Mouse (Mus musculus): ENCODE results near the gene Trim62. TPM values are rescaled to one million over a fixed set of nuclear protein-coding genes. Genes with fewer than 3 reads are reported as not detected.

The Trim62 gene
- polyA plus RNA-seq, 1 experiment from 2014 or later: 23.4 TPM

DNA sequence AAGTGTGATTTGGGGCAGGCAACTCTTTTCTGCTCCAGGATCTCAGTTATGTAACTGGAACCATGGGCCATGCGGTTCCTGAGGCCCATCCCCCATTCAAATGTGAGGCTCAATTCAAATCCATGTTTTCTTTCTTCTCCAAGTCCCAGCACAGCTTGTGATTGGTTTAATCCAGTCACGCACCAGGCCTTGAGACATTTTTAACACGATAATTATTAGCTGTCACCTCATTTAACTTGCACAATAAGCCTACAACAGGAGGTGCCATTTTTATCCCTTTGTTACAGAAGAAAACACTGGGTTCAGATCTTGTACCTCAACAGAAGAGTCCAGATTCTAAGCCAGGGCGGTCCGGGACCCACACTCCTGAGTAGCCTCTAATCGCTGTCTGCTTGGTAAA lies 34.4 kb downstream of the Trim62 start:
- H3K27me3 ChIP-seq: peaks cover 8% of the 10 kb centered on the region
- H3K36me3 ChIP-seq: no peaks in the 10 kb centered on the region
- no peak overlapping the region for H3K27ac ChIP-seq (replicated peaks)
- H3K9me3 ChIP-seq: no peaks in the 10 kb centered on the region
- no peak for ATAC-seq (ENCODE audit: low read depth)
- no peak overlapping the region for H3K9ac ChIP-seq
- WGBS: 81% methylated on average over 6 of the region's 6 CpGs
- no peak overlapping the region for H3K4me3 ChIP-seq
- no peak overlapping the region for H3K4me2 ChIP-seq
- H3K4me1 ChIP-seq (replicated peaks): peaks cover 16% of the 10 kb centered on the region

DNA sequence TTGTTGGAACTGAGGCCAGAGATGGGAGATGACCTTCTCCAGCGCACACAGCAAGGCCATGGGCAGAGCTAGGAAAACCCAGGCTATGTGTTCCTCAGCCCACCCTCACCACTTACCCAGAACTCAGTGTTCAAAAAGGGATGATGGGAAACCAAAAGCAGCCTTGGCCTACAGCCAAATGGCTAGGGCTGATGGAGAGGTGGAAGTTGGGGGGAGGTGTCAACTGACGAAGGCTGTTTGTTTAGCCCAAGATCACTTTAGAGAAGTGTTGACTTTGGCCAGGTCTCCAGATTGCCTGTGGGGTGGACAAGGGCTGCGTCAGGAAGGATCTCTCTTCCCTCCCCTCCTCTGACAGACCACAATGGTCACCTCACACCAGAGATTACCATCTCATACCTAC lies 34.8 kb downstream of the Trim62 start:
- no peak for ATAC-seq (ENCODE audit: low read depth)
- Histone ChIP-seq H3K9ac (no peak overlapping the region), H3K27me3 (peaks cover 13% of the 10 kb centered on the region), H3K9me3 (no peaks in the 10 kb centered on the region), H3K36me3 (no peaks in the 10 kb centered on the region), H3K4me2 (no peak overlapping the region), H3K4me1 (replicated peaks) (peaks cover 14% of the 10 kb centered on the region), H3K27ac (replicated peaks) (no peak overlapping the region), H3K4me3 (no peak overlapping the region)
- WGBS: 66% methylated on average over 3 of the region's 3 CpGs

DNA sequence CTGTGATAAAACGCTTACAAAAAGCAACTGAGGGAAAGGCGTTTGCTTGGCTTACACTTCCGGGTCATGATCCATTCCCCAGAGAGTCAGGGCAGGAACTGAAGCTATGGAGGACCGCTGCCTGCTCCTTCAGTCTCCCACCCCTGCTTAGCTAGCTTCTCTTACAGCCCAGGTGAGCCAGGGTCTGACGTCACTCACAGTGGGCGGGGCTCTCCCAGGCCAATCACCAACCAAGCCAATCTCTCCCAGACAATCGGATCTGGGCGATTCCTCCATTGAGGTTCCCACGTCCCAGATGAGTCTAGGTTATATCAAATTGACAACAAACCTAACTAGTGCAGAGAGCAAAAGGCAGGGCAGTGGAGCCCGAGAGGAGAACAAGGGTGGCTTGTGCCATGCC lies 35.7 kb downstream of the Trim62 start:
- Histone ChIP-seq H3K9ac (no peak overlapping the region), H3K27ac (replicated peaks) (no peak overlapping the region), H3K4me1 (replicated peaks) (peaks cover 9% of the 10 kb centered on the region), H3K9me3 (no peaks in the 10 kb centered on the region), H3K4me2 (no peak overlapping the region), H3K36me3 (no peaks in the 10 kb centered on the region), H3K27me3 (peaks cover 19% of the 10 kb centered on the region), H3K4me3 (no peak overlapping the region)
- 24% methylated on average over 10 of the region's 10 CpGs for WGBS
- no peak for ATAC-seq (ENCODE audit: low read depth)

DNA sequence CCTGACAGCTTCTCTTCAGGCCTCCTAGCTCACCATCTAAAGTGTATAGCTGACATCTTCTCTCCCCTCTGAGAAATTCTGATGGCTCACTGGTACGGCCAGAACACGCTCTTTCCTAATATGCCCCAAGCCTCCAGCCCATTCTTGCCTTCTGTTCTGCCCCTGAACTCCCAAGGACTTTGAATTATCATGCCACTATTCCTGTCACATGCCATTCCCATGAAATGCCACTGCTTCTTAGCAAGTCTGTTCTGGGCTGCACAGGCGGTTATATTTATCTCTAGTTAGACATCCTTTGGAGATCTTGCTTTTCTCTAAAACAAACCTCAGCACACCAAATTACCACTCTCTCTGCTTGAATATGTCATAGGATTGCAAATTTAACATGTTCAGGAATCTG lies 40.2 kb downstream of the Trim62 start:
- Histone ChIP-seq H3K4me1 (replicated peaks) (peaks cover 11% of the 10 kb centered on the region; the same call in 1 of the 2 replicates), H3K9ac (no peak overlapping the region), H3K9me3 (no peaks in the 10 kb centered on the region), H3K36me3 (no peaks in the 10 kb centered on the region), H3K4me3 (no peak overlapping the region), H3K27me3 (peaks cover 11% of the 10 kb centered on the region; the same call in 1 of the 2 replicates), H3K27ac (replicated peaks) (no peak overlapping the region), H3K4me2 (no peak overlapping the region)
- 92% methylated on average over 3 of the region's 3 CpGs for WGBS
- ATAC-seq (ENCODE audit: low read depth): no peak

DNA sequence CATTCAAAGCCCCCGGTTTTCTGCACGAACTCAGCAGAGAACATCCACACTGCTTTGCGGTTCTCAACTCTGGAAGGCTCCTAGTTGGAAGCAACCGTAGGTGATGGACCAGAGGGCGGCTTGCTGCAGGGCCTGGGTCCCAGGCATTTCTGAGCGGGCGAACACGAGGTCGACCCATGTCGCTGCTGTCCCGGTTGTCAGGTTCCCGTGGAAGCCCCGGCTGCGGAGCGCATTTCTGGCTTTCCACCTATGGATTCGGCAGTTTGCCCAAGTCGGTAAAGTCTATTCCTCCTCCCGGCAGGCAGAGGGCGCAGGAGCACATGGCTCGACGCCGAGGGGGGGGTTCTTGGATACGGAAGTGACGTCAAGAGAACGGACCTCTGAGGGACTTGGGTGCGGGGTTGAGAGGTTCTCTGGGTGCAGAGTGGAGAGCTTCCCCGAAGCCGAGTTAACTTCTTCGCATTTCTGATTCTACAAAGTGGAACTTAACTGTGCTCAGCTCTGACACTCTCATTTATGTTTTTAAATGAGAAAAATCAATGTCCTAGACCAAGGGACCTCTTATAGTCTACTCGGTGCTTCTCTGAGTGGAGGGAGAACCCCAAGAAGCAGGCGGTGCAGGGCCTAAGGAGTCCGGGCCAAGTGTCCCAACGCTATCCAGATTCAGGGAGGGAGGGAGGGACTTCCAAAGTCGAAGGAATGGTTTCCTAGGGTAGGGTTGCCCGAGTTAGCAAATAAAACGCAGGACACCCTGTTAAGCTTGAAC lies 41.6 kb downstream of the Trim62 start:
- Histone ChIP-seq H3K4me2 (peak overlapping the region; percentile 68), H3K4me1 (replicated peaks) (peaks cover 8% of the 10 kb centered on the region; the same call in 1 of the 2 replicates), H3K27me3 (peaks cover 11% of the 10 kb centered on the region; the same call in 1 of the 2 replicates), H3K4me3 (peak overlapping the region; percentile 41), H3K9me3 (no peaks in the 10 kb centered on the region), H3K9ac (peak overlapping the region; percentile 67), H3K36me3 (no peaks in the 10 kb centered on the region), H3K27ac (replicated peaks) (peak overlapping the region; percentile 64)
- peak; percentile 91 for ATAC-seq (ENCODE audit: low read depth)
- WGBS: 14% methylated on average over 36 of the region's 36 CpGs

DNA sequence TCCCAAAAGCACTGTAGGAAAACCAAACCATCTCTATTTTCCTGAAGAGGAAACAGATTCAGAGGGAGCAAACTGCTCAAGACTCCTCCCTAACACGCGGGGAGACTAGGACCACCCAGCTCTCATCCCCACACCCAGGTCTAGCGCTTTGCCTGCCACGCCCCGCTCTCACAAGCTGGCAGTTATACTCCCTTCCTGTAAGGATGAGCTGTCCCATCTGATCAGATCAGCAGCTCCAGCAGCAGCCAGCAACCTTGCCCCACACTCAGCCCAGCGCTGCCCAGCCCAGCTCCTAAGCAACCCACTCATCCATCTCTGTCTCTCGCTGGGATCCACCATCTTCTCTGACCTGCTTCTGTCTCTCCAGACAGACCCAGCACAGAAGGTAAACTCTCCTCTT lies 49.4 kb downstream of the Trim62 start:
- no peaks in the 10 kb centered on the region for H3K27me3 ChIP-seq
- no peaks in the 10 kb centered on the region for H3K36me3 ChIP-seq
- no peak overlapping the region for H3K4me2 ChIP-seq
- H3K9ac ChIP-seq: no peak overlapping the region
- no peaks in the 10 kb centered on the region for H3K9me3 ChIP-seq
- WGBS: 69% methylated on average over 7 of the region's 7 CpGs
- no peaks in the 10 kb centered on the region for H3K4me1 ChIP-seq (replicated peaks)
- H3K4me3 ChIP-seq: no peak overlapping the region
- H3K27ac ChIP-seq (replicated peaks): no peak overlapping the region
- ATAC-seq (ENCODE audit: low read depth): no peak

DNA sequence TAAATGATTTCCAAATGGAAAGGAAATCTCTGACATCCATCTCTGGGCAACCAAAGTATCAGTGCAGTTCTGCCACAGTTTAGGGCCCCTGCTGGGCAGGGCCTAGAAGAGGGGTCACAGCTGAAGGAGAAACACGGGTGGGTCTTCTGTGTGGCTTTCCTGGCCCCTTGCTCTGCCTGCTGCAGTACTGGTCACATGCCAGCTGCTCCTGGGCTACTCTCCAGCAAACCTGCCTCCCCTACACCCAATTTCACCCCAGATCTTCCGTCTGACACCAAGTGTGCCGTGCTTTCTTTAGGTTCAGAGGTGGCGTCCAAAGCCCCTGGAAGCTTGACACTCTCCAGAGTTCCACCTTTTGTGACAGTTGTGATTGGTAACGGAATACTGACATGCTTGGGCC lies 52.2 kb downstream of the Trim62 start:
- no peaks in the 10 kb centered on the region for H3K27me3 ChIP-seq
- WGBS: 71% methylated on average over 5 of the region's 5 CpGs
- H3K9me3 ChIP-seq: no peaks in the 10 kb centered on the region
- no peaks in the 10 kb centered on the region for H3K36me3 ChIP-seq
- H3K9ac ChIP-seq: no peak overlapping the region
- no peak overlapping the region for H3K27ac ChIP-seq (replicated peaks)
- H3K4me3 ChIP-seq: no peak overlapping the region
- no peak overlapping the region for H3K4me2 ChIP-seq
- H3K4me1 ChIP-seq (replicated peaks): no peaks in the 10 kb centered on the region
- no peak for ATAC-seq (ENCODE audit: low read depth)

DNA sequence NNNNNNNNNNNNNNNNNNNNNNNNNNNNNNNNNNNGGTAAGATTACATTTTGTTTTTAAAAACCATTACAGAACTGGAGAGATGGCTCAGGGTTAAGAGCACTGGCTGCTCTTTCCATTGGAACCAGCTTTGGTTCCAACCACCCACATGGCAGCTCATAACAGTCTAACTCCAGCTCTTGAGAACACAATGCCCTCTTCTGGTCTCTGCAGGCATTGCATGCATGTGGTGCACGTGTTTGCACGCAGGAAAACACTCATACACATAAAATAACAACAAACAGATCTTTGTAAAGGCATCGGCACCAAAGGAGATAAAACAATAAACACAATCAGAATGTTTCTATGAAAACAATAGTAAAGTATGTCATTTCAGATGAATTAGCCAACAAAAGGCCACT lies 59.0 kb downstream of the Trim62 start:
- no peaks in the 10 kb centered on the region for H3K27me3 ChIP-seq
- no peaks in the 10 kb centered on the region for H3K36me3 ChIP-seq
- H3K27ac ChIP-seq (replicated peaks): no peak overlapping the region
- H3K9ac ChIP-seq: no peak overlapping the region
- peaks cover 3% of the 10 kb centered on the region for H3K4me1 ChIP-seq (replicated peaks)
- 57% methylated on average over 3 of the region's 3 CpGs for WGBS
- H3K4me3 ChIP-seq: no peak overlapping the region
- H3K4me2 ChIP-seq: no peak overlapping the region
- no peaks in the 10 kb centered on the region for H3K9me3 ChIP-seq
- no peak for ATAC-seq (ENCODE audit: low read depth)

DNA sequence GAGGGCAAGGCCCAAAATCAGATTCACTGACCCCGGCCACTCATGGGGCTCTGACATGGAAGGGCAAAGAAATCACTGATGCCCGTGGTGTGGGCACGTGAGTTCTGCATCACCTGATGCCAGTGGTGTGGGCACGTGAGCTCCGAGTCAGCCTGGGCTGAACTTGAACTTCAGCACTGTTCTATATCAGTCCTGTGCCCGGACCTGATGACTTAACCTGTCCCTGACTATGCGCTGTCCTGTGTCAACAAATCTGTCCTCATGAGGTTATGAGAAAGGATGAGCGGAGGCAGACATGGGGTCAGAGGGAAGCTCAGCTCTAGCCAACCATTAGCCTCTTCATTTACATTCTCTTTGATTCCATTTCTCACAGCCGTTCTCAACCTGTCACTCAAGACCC lies 63.4 kb downstream of the Trim62 start:
- H3K9ac ChIP-seq: no peak overlapping the region
- peaks cover 6% of the 10 kb centered on the region for H3K4me1 ChIP-seq (replicated peaks)
- no peak for ATAC-seq (ENCODE audit: low read depth)
- no peak overlapping the region for H3K27ac ChIP-seq (replicated peaks)
- no peaks in the 10 kb centered on the region for H3K9me3 ChIP-seq
- no peak overlapping the region for H3K4me2 ChIP-seq
- WGBS: 82% methylated on average over 9 of the region's 9 CpGs
- no peaks in the 10 kb centered on the region for H3K36me3 ChIP-seq
- H3K4me3 ChIP-seq: no peak overlapping the region
- H3K27me3 ChIP-seq: no peaks in the 10 kb centered on the region

DNA sequence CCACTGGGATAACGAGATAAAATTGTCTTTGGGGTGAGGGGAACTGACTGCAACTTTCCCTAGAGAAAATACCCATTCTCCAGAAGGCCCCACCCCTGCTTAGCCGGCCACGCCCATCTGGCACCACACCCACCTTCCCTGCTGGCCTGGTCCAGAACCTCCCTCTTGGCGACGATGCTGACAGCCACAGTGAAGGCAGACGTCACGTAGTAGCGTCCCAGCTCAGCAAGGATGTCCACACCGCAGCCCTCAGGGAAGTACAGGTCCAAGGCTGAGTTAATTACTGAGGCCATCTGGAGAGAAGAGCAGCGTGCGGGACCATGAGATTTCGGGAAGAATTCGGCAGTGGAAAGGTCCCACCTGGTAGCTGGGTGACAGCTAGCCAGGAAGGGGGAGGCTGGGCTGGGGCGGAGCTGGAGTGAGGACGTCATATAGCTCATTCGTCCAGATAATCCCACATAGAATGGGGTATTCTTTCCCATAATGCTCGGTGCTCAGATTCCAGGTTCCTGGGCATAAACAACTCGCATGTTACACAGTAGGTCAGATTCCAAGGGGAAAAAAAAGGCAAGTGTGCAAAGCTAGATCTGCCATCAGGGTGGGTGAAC lies 64.0 kb downstream of the Trim62 start:
- H3K27ac ChIP-seq (replicated peaks): no peak overlapping the region
- peak overlapping the region; percentile 33 for H3K4me2 ChIP-seq
- no peaks in the 10 kb centered on the region for H3K9me3 ChIP-seq
- no peak overlapping the region for H3K9ac ChIP-seq
- H3K4me1 ChIP-seq (replicated peaks): peaks cover 6% of the 10 kb centered on the region
- 18% methylated on average over 18 of the region's 18 CpGs for WGBS
- peak; percentile 21; the same call in 1 of the 2 replicates for ATAC-seq (ENCODE audit: low read depth)
- no peak overlapping the region for H3K4me3 ChIP-seq
- no peaks in the 10 kb centered on the region for H3K27me3 ChIP-seq
- no peaks in the 10 kb centered on the region for H3K36me3 ChIP-seq

DNA sequence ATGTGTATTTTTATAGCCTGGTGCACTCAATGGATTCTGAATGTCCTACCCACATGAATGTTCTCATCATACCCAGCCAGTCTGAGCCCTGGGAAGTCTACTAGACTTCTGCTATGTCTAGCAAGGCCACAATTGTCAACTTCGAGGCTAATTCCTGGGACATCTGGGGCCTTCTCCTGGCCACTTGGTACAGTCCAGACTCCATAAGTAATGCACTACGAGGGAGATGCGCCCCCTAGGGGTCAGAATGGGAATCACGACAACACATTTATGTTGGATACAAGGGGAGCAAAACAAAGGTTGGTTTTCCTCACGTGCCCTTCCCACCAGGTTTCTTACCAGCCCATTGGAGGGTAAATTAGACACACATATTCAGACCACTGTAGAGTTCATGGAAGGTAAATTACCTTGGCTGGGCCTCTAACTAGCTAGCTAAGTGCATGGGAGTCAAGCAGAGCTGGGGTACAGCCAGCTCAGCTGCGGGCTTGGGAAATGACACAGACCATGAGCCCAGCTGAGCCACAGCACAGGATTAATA lies 64.8 kb downstream of the Trim62 start:
- WGBS: 28% methylated on average over 6 of the region's 6 CpGs
- Histone ChIP-seq H3K4me2 (no peak overlapping the region), H3K9me3 (no peaks in the 10 kb centered on the region), H3K9ac (no peak overlapping the region), H3K4me1 (replicated peaks) (peaks cover 6% of the 10 kb centered on the region), H3K4me3 (no peak overlapping the region), H3K27me3 (no peaks in the 10 kb centered on the region), H3K36me3 (no peaks in the 10 kb centered on the region), H3K27ac (replicated peaks) (no peak overlapping the region)
- no peak for ATAC-seq (ENCODE audit: low read depth)

DNA sequence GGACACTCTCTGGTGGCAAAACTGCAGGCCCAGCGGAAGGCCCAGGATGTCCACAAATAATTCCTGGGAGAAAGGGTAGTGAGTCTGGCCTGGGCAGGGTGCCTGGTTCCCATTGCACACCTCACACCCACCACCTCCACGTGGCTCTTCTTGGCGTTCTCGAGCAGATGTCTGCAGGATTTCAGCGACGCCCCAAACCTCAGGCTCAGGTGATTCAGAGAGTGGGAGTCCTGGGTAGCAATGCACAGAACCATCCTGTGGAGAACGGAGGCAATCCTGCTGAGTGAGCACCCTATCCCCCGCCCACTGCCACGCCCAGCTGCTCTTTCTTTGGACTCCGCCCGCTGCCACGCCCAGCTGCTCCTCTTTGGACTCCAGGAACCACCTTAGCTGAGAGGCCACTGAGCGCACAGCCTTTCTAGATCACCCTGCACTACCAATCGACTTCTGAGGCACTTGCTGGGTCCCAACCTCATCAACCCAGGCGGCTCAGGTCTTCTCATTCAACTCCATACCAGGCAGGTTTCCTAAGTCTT lies 66.2 kb downstream of the Trim62 start:
- Histone ChIP-seq H3K9me3 (no peaks in the 10 kb centered on the region), H3K36me3 (no peaks in the 10 kb centered on the region), H3K9ac (no peak overlapping the region), H3K27ac (replicated peaks) (no peak overlapping the region), H3K4me1 (replicated peaks) (peaks cover 6% of the 10 kb centered on the region), H3K4me2 (no peak overlapping the region), H3K4me3 (no peak overlapping the region), H3K27me3 (no peaks in the 10 kb centered on the region)
- 42% methylated on average over 15 of the region's 15 CpGs for WGBS
- ATAC-seq (ENCODE audit: low read depth): no peak
